Mouse (Mus musculus): ENCODE data around the gene Lama2. TPM values are rescaled to one million over a fixed set of nuclear protein-coding genes. Genes with fewer than 3 reads are reported as not detected.

Lama2 gene
- total and polyA plus RNA-seq, 3 experiments, result not detected

- no peak overlapping the region for H3K27ac ChIP-seq (ENCODE audit: control insufficient read depth, low read depth, low read length)
- H3K79me2 ChIP-seq (ENCODE audit: control insufficient read depth, insufficient read depth, low read length, poor library complexity), result no peaks in the 10 kb centered on the region
- H3K27me3 ChIP-seq (ENCODE audit: control insufficient read depth in 1 of 2, insufficient read depth in 2 of 2, low read length in 2 of 2), result no peaks in the 10 kb centered on the region
- no peak overlapping the region for H3K4me3 ChIP-seq (ENCODE audit: control insufficient read depth in 1 of 2, insufficient read depth in 1 of 2, low read depth in 2 of 2, low read length in 2 of 2)
- H3K9ac ChIP-seq (ENCODE audit: control insufficient read depth, low read depth, low read length, poor library complexity, severe bottlenecking), result no peak overlapping the region
- DNase-seq (ENCODE audit: low read depth, low spot score), result no peak
- H3K9me3 ChIP-seq (replicated peaks; ENCODE audit: insufficient read depth, low read length), result no peaks in the 10 kb centered on the region
- no peaks in the 10 kb centered on the region for H3K4me1 ChIP-seq (ENCODE audit: control insufficient read depth in 1 of 2, insufficient read depth in 2 of 2, low read length in 2 of 2)
- TF ChIP-seq HCFC1 (IDR thresholded peaks at IDR 0.05; ENCODE audit: low read depth, low read length) (no peak), UBTF (IDR thresholded peaks at IDR 0.05; ENCODE audit: borderline replicate concordance, insufficient read depth, low read depth, low read length) (no peak), ZMIZ1 (IDR thresholded peaks at IDR 0.05; ENCODE audit: low read depth, low read length) (no peak), E2F4 (IDR thresholded peaks at IDR 0.05; ENCODE audit: borderline replicate concordance, low read depth, low read length) (no peak), USF1 (IDR thresholded peaks at IDR 0.05; ENCODE audit: low read depth, low read length) (no peak), BHLHE40 (IDR thresholded peaks at IDR 0.05; ENCODE audit: borderline replicate concordance, low read depth, low read length) (no peak), NELFE (IDR thresholded peaks at IDR 0.05; ENCODE audit: low read depth, low read length) (no peak), ZNF384 (IDR thresholded peaks at IDR 0.05; ENCODE audit: low read depth, low read length) (no peak), TBP (IDR thresholded peaks at IDR 0.05; ENCODE audit: low read depth, low read length) (no peak), MYC (IDR thresholded peaks at IDR 0.05; ENCODE audit: low read depth, low read length) (no peak)
- H3K36me3 ChIP-seq (ENCODE audit: control insufficient read depth in 1 of 2, insufficient read depth in 2 of 2, low read length in 2 of 2), result no peaks in the 10 kb centered on the region
Observed at GRCm38 (mm10) chr10:27635721-27636120, 16.2 kb upstream of the Lama2 start.

GRCm38 (mm10) chr10:27631002-27631401, 11.4 kb upstream of the Lama2 start:
- no peaks in the 10 kb centered on the region for H3K27me3 ChIP-seq (ENCODE audit: control insufficient read depth in 1 of 2, insufficient read depth in 2 of 2, low read length in 2 of 2)
- H3K4me1 ChIP-seq (ENCODE audit: control insufficient read depth in 1 of 2, insufficient read depth in 2 of 2, low read length in 2 of 2), result no peaks in the 10 kb centered on the region
- no peak for DNase-seq (ENCODE audit: low read depth, low spot score)
- H3K9ac ChIP-seq (ENCODE audit: control insufficient read depth, low read depth, low read length, poor library complexity, severe bottlenecking), result no peak overlapping the region
- H3K27ac ChIP-seq (ENCODE audit: control insufficient read depth, low read depth, low read length), result no peak overlapping the region
- H3K9me3 ChIP-seq (replicated peaks; ENCODE audit: insufficient read depth, low read length), result no peaks in the 10 kb centered on the region
- no peak overlapping the region for H3K4me3 ChIP-seq (ENCODE audit: control insufficient read depth in 1 of 2, insufficient read depth in 1 of 2, low read depth in 2 of 2, low read length in 2 of 2)
- H3K36me3 ChIP-seq (ENCODE audit: control insufficient read depth in 1 of 2, insufficient read depth in 2 of 2, low read length in 2 of 2), result no peaks in the 10 kb centered on the region
- no peaks in the 10 kb centered on the region for H3K79me2 ChIP-seq (ENCODE audit: control insufficient read depth, insufficient read depth, low read length, poor library complexity)
- TF ChIP-seq TAL1 (IDR thresholded peaks at IDR 0.05; ENCODE audit: low read length) (no peak), POLR2AphosphoS2 (IDR thresholded peaks at IDR 0.05; ENCODE audit: low read length) (no peak), ZNF384 (IDR thresholded peaks at IDR 0.05; ENCODE audit: low read depth, low read length) (no peak), SIN3A (IDR thresholded peaks at IDR 0.05; ENCODE audit: low read length) (no peak), E2F4 (IDR thresholded peaks at IDR 0.05; ENCODE audit: borderline replicate concordance, low read depth, low read length) (no peak)

GRCm38 (mm10) chr10:27621697-27622449, 2.3 kb upstream of the Lama2 start:
- H3K9me3 ChIP-seq (replicated peaks; ENCODE audit: insufficient read depth, low read length), result no peaks in the 10 kb centered on the region
- DNase-seq (ENCODE audit: low read depth, low spot score), result no peak
- H3K27ac ChIP-seq (ENCODE audit: control insufficient read depth, low read depth, low read length), result no peak overlapping the region
- no peaks in the 10 kb centered on the region for H3K4me1 ChIP-seq (ENCODE audit: control insufficient read depth in 1 of 2, insufficient read depth in 2 of 2, low read length in 2 of 2)
- no peak overlapping the region for H3K4me3 ChIP-seq (ENCODE audit: control insufficient read depth in 1 of 2, insufficient read depth in 1 of 2, low read depth in 2 of 2, low read length in 2 of 2)
- H3K79me2 ChIP-seq (ENCODE audit: control insufficient read depth, insufficient read depth, low read length, poor library complexity), result no peaks in the 10 kb centered on the region
- TF ChIP-seq UBTF (IDR thresholded peaks at IDR 0.05; ENCODE audit: borderline replicate concordance, insufficient read depth, low read depth, low read length), result no peak
- TF ChIP-seq MAFK (IDR thresholded peaks at IDR 0.05; ENCODE audit: borderline replicate concordance, low read depth, low read length), result no peak
- TF ChIP-seq ZC3H11A (IDR thresholded peaks at IDR 0.05; ENCODE audit: low read depth, low read length), result no peak
- TF ChIP-seq TAL1 (IDR thresholded peaks at IDR 0.05; ENCODE audit: low read length), result no peak
- no peak for TF ChIP-seq USF1 (IDR thresholded peaks at IDR 0.05; ENCODE audit: low read depth, low read length)
- TF ChIP-seq ZNF384 (IDR thresholded peaks at IDR 0.05; ENCODE audit: low read depth, low read length), result no peak
- no peak for TF ChIP-seq ZMIZ1 (IDR thresholded peaks at IDR 0.05; ENCODE audit: low read depth, low read length)
- no peak for TF ChIP-seq RAD21 (IDR thresholded peaks at IDR 0.05; ENCODE audit: low read depth, low read length)
- no peak for TF ChIP-seq CTCF (IDR thresholded peaks at IDR 0.05 in 2 of 3, conservative IDR thresholded peaks at IDR 0.05 in 1 of 3; ENCODE audit: control insufficient read depth in 1 of 3, insufficient read depth in 1 of 3, low read depth in 2 of 3, low read length in 3 of 3, poor library complexity in 1 of 3, severe bottlenecking in 1 of 3)
- TF ChIP-seq MAZ (IDR thresholded peaks at IDR 0.05; ENCODE audit: low read depth, low read length), result no peak
- no peak for TF ChIP-seq BHLHE40 (IDR thresholded peaks at IDR 0.05; ENCODE audit: borderline replicate concordance, low read depth, low read length)
- no peak for TF ChIP-seq SMC3 (IDR thresholded peaks at IDR 0.05; ENCODE audit: low read depth, low read length)
- no peak for TF ChIP-seq TBP (IDR thresholded peaks at IDR 0.05; ENCODE audit: low read depth, low read length)
- TF ChIP-seq MEF2A (IDR thresholded peaks at IDR 0.05; ENCODE audit: extremely low read depth, insufficient replicate concordance, low read depth, low read length, poor library complexity, severe bottlenecking), result no peak
- TF ChIP-seq ELF1 (IDR thresholded peaks at IDR 0.05; ENCODE audit: low read depth, low read length), result no peak
- no peaks in the 10 kb centered on the region for H3K27me3 ChIP-seq (ENCODE audit: control insufficient read depth in 1 of 2, insufficient read depth in 2 of 2, low read length in 2 of 2)
- no peak overlapping the region for H3K9ac ChIP-seq (ENCODE audit: control insufficient read depth, low read depth, low read length, poor library complexity, severe bottlenecking)
- no peaks in the 10 kb centered on the region for H3K36me3 ChIP-seq (ENCODE audit: control insufficient read depth in 1 of 2, insufficient read depth in 2 of 2, low read length in 2 of 2)

Data from MEL (cell line).